Mouse (Mus musculus) limb, embryonic 12.5 days (tissue): Measurements from ENCODE around the gene Syt5. TPM values are rescaled to one million over a fixed set of nuclear protein-coding genes. Genes with fewer than 3 reads are reported as not detected.

Experiments
- ATAC-seq: fragments of 200-750 bp; cut with Nextera tagmentation; 2 replicates; pipeline ENCODE4 v1.8.0; 2017; ENCODE audit warnings: low read depth, moderate TSS enrichment; ENCODE audit not compliant: insufficient number of reproducible peaks, insufficient read depth, low FRiP score, low TSS enrichment
- H3K27ac ChIP-seq: fragments of 300-500 bp; sonication (generic); 2 replicates; pipeline ENCODE4 v1.5.1; 2016; ENCODE audit warnings: mild to moderate bottlenecking, moderate library complexity
- H3K27me3 ChIP-seq: fragments of 300-500 bp; sonication (generic); 2 replicates; pipeline ENCODE4 v1.6.1; 2016; ENCODE audit warnings: mild to moderate bottlenecking, moderate library complexity
- H3K36me3 ChIP-seq: fragments of 300-500 bp; sonication (generic); 2 replicates; pipeline ENCODE4 v1.6.1; 2016; ENCODE audit warnings: mild to moderate bottlenecking, moderate library complexity
- H3K4me1 ChIP-seq: fragments of 300-500 bp; sonication (generic); replicated peaks from 2 replicates; pipeline ENCODE4 v1.6.1; 2016
- H3K4me2 ChIP-seq: fragments of 300-500 bp; sonication (generic); 2 replicates; pipeline ENCODE4 v1.6.1; 2016; ENCODE audit warnings: mild to moderate bottlenecking, moderate library complexity
- H3K4me3 ChIP-seq: fragments of 300-500 bp; sonication (generic); replicated peaks from 2 replicates; pipeline ENCODE4 v1.5.1; 2016; ENCODE audit warnings: mild to moderate bottlenecking
- H3K9ac ChIP-seq: fragments of 300-500 bp; sonication (generic); replicated peaks from 2 replicates; pipeline ENCODE4 v1.6.1; 2016; ENCODE audit warnings: mild to moderate bottlenecking, moderate library complexity
- H3K9me3 ChIP-seq: fragments of 300-500 bp; sonication (generic); 2 replicates; pipeline ENCODE4 v1.6.1; 2016; ENCODE audit warnings: mild to moderate bottlenecking, moderate library complexity
- WGBS: fragments of 180-500 bp; shearing (Covaris S2); methylation state at CpG from one replicate; pipeline ENCODE4 v1.1.7; 2016; 5-methylcytosine and 5-hydroxymethylcytosine counted together
- polyA plus RNA-seq: library from polyadenylated mRNA; unstranded; fragments of >200 nt; fragmentation: Nextera tagmentation; extraction: Ambion mirVana; gene quantifications from 2 replicates; pipeline ENCODE4 v1.2.1, GENCODE M21; 2016

The Syt5 gene
- polyA plus RNA-seq, 1 experiment from 2014 or later: 6.8 TPM

DNA sequence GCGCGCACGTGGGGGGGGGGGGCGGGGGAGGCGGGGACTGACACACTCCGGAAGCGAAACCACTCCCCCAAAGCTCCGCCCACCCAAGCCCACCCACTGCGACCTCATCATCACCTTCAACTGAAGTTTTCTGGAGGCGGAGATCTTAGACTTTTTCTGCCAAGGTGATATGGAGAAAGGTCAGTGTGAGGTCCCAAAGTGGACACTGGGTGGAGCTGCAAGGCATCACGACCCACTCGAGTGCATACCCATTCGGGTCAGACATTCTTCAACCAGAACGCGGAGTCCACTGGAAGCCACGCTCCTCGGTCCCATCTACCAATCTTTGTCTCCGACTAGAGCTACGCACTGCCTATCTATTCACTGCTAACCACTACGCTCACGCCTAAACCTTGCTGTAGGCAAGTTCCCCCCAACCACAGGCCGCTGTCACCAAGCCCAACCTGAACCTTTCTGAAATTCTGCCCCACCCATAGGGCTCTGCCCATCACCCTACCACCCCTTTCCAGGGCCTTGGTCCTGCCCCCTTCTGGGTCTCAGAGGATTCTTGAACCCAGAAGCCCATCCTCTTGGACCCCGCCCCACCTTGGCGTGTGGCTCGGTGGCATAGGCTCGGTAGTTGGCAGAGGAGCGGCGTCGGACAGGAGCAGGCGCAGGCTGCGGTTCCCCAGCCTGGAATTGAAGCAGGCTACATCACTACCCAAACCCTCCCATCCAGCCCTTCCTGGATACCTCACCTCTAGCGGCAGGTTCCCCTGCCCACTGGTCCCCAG is 25.9 kb downstream of the Syt5 start:
- Histone ChIP-seq H3K9me3 (no peaks in the 10 kb centered on the region), H3K36me3 (no peaks in the 10 kb centered on the region), H3K4me1 (peaks cover 14% of the 10 kb centered on the region), H3K27ac (no peak overlapping the region), H3K9ac (no peak overlapping the region; the same call in 1 of the 2 replicates), H3K4me3 (peak overlapping the region; percentile 26), H3K4me2 (peak overlapping the region; percentile 50), H3K27me3 (peaks cover 22% of the 10 kb centered on the region)
- WGBS: 33% methylated on average over 32 of the region's 32 CpGs
- ATAC-seq: no peak

- ATAC-seq: no peak
- no peak overlapping the region for H3K9ac ChIP-seq
- 93% methylated on average over 1 of the region's 1 CpGs for WGBS
Observed at GRCm38 (mm10) chr7:4518487-4518886, 28.9 kb downstream of the Syt5 start.

GRCm38 (mm10) chr7:4516332-4517050 is 30.9 kb downstream of the Syt5 start, which contains the start of gene Tnnt1:
Tnnt1 (minus strand) TSS chr7:4516382.
- 20% methylated on average over 4 of the region's 4 CpGs for WGBS
- peaks cover 11% of the 10 kb centered on the region for H3K27me3 ChIP-seq
- H3K4me1 ChIP-seq: peaks cover 28% of the 10 kb centered on the region
- H3K4me3 ChIP-seq: peak within 1 kb of the TSS; percentile 21; the same call in 1 of the 2 replicates
- no peaks in the 10 kb centered on the region for H3K9me3 ChIP-seq
- H3K9ac ChIP-seq: no peak within 1 kb of the TSS
- H3K4me2 ChIP-seq: peak within 1 kb of the TSS; percentile 4; the same call in 1 of the 2 replicates
- H3K36me3 ChIP-seq: no peaks in the 10 kb centered on the region
- peak within 1 kb of the TSS; percentile 62 for H3K27ac ChIP-seq
- 0 out of 2 replicates have a peak, but pooled peaks have one; percentile 17 for ATAC-seq

More at GRCm38 (mm10) chr7:4518487-4518886, 28.9 kb downstream of the Syt5 start:
- H3K27ac ChIP-seq: no peak overlapping the region
- H3K4me2 ChIP-seq: no peak overlapping the region
- no peak overlapping the region for H3K4me3 ChIP-seq
- H3K36me3 ChIP-seq: no peaks in the 10 kb centered on the region
- peaks cover 28% of the 10 kb centered on the region for H3K4me1 ChIP-seq
- H3K9me3 ChIP-seq: no peaks in the 10 kb centered on the region
- peaks cover 22% of the 10 kb centered on the region for H3K27me3 ChIP-seq

GRCm38 (mm10) chr7:4515853-4516252 is 31.5 kb downstream of the Syt5 start:
- H3K9ac ChIP-seq: no peak overlapping the region
- H3K27me3 ChIP-seq: peaks cover 8% of the 10 kb centered on the region; the same call in 1 of the 2 replicates
- no peaks in the 10 kb centered on the region for H3K36me3 ChIP-seq
- WGBS: 51% methylated on average over 6 of the region's 6 CpGs
- H3K9me3 ChIP-seq: no peaks in the 10 kb centered on the region
- ATAC-seq: peak; percentile 21; the same call in 1 of the 2 replicates
- H3K4me1 ChIP-seq: peaks cover 28% of the 10 kb centered on the region
- H3K27ac ChIP-seq: peak overlapping the region; percentile 62
- peak overlapping the region; percentile 21; the same call in 1 of the 2 replicates for H3K4me3 ChIP-seq
- peak overlapping the region; percentile 4; the same call in 1 of the 2 replicates for H3K4me2 ChIP-seq

DNA sequence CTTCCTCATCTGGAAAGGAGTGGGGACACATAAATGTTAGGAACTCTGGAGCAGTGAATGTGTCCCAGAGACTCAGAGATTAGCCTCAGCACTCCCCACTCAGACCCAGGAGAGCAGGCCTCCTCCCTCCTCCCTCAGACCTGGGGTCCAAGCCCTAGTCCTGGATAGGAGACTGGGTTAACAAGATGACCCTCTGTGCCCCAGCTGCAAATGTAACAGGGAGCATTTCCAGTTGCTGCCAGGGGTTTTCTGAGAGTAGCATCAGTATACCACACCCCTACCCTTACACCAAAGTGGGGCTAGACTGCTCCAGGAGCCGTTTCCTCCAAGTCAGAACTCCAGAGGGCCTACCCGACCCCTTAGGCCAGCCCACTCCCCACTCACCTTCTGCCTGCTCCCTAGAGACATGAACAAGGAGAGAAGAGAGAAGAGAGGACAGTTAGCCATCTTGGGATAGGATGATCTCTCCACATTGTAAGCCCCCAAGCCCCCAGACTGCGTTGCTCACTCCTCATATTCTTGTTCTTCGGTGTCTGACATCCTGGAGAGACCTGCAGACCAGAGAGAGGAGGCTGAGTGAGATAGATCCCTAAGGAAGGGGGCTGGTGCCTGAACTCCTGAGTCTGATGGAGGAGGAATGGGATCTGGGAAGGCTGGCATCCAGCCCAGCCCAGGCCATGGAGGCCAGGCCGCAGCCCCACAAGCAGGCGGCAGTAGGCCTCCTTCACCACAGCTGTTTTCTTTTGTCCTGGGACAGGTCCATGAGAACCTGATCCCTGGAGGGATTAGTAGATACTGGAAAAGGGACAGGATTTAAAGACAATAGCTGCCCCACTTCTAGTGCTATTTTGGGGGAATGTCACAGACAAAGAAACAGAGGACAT is 33.3 kb downstream of the Syt5 start:
- Histone ChIP-seq H3K4me1 (peaks cover 21% of the 10 kb centered on the region), H3K4me2 (peak overlapping the region; percentile 27; the same call in 1 of the 2 replicates), H3K27me3 (no peaks in the 10 kb centered on the region; the same call in 1 of the 2 replicates), H3K4me3 (peak overlapping the region; percentile 13), H3K9me3 (no peaks in the 10 kb centered on the region), H3K9ac (peak overlapping the region; percentile 48; the same call in 1 of the 2 replicates), H3K36me3 (no peaks in the 10 kb centered on the region), H3K27ac (peak overlapping the region; percentile 59)
- 65% methylated on average over 6 of the region's 6 CpGs for WGBS
- no peak for ATAC-seq

DNA sequence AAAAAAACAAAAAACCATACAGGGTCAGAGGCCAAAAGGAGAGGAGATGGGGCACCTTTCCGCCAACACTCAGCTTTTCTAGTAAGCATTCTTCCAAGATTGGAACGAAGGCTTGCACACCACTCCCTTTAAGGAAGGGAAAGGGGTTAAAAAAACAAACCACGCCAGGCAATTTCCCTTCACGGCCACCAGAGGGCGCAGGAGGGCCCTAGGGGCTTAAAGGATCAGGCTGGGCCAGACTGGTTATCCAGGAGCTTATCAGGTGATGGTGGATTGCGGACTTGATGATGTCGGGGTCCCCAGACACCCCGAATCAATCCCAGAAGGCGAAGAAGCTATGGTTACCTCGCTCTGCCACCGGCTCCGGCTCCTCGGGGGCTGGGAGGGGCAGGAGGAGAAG is 34.1 kb downstream of the Syt5 start:
- 29% methylated on average over 13 of the region's 13 CpGs for WGBS

GRCm38 (mm10) chr7:4511489-4512224 is 35.7 kb downstream of the Syt5 start:
- no peak overlapping the region for H3K4me3 ChIP-seq
- H3K27ac ChIP-seq: no peak overlapping the region
- H3K27me3 ChIP-seq: no peaks in the 10 kb centered on the region; the same call in 1 of the 2 replicates
- H3K4me1 ChIP-seq: peaks cover 21% of the 10 kb centered on the region
- H3K9ac ChIP-seq: no peak overlapping the region
- no peak for ATAC-seq
- H3K4me2 ChIP-seq: peak overlapping the region; percentile 4; the same call in 1 of the 2 replicates
- no peaks in the 10 kb centered on the region for H3K36me3 ChIP-seq
- H3K9me3 ChIP-seq: no peaks in the 10 kb centered on the region
- WGBS: 76% methylated on average over 8 of the region's 8 CpGs

More for the DNA sequence above, 34.1 kb downstream of the Syt5 start:
- Histone ChIP-seq H3K4me2 (0 out of 2 replicates have a peak overlapping the region, but pooled peaks have one; percentile 27), H3K36me3 (no peaks in the 10 kb centered on the region), H3K27ac (0 out of 2 replicates have a peak overlapping the region, but pooled peaks have one; percentile 59), H3K9me3 (no peaks in the 10 kb centered on the region), H3K4me3 (peak overlapping the region; percentile 13), H3K27me3 (no peaks in the 10 kb centered on the region; the same call in 1 of the 2 replicates), H3K4me1 (peaks cover 21% of the 10 kb centered on the region), H3K9ac (no peak overlapping the region)
- no peak for ATAC-seq

- H3K27ac ChIP-seq: no peak overlapping the region
- H3K27me3 ChIP-seq: no peaks in the 10 kb centered on the region; the same call in 1 of the 2 replicates
- 19% methylated on average over 24 of the region's 24 CpGs for WGBS
- peaks cover 10% of the 10 kb centered on the region for H3K4me1 ChIP-seq
- no peaks in the 10 kb centered on the region for H3K36me3 ChIP-seq
- no peaks in the 10 kb centered on the region for H3K9me3 ChIP-seq
- H3K9ac ChIP-seq: no peak overlapping the region
- peak overlapping the region; percentile 11; the same call in 1 of the 2 replicates for H3K4me3 ChIP-seq
- peak; percentile 44; the same call in 1 of the 2 replicates for ATAC-seq
- H3K4me2 ChIP-seq: peak overlapping the region; percentile 28
Observed at GRCm38 (mm10) chr7:4509863-4510608, 37.3 kb downstream of the Syt5 start.

DNA sequence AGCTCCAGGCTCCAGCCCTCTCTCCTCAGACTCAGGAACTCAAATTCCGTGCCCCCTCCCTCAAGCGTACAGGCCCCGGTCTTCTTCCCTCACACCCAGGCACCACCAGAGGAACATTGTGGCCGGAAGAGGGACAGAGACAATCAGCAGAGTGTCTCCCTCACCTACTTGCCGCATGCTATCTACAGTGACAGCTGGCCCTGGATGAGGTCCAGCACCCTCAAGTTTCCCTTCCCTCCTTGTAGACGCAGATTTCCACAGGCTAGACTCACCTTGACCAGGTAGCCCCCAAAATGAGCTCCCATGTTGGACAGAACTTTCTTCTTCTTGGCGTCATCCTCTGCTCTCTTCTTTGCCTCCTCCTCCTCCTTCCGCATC is 38.6 kb downstream of the Syt5 start:
- H3K4me1 ChIP-seq: peaks cover 1% of the 10 kb centered on the region; the same call in 1 of the 2 replicates
- no peaks in the 10 kb centered on the region for H3K36me3 ChIP-seq
- no peak overlapping the region for H3K27ac ChIP-seq
- ATAC-seq: no peak
- WGBS: 95% methylated on average over 8 of the region's 8 CpGs
- H3K4me3 ChIP-seq: no peak overlapping the region
- no peaks in the 10 kb centered on the region for H3K9me3 ChIP-seq
- no peak overlapping the region for H3K9ac ChIP-seq
- no peaks in the 10 kb centered on the region; the same call in 1 of the 2 replicates for H3K27me3 ChIP-seq
- no peak overlapping the region for H3K4me2 ChIP-seq
